Mouse (Mus musculus): Measurements from ENCODE around the gene Spic.

DNA sequence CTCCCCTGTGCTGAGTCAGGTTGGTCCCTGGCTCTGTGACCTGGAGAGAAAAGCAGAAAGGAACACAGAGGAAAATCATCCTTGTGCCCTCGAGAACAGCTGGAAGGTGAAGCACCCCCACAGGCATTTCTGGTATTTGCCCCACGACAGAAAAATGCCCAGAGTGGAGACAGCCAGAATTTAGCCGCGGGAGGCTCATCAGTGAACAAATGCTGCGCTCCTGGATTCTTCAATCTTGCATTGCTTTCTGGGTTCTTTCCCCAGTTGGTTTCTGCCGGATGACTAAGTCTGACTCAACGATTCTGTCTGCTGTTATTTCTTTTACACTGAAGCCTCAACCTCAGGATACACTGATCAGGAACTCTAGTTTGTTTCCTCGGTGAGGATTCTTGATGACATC, 43.4 kb upstream of the Spic start:
- TF ChIP-seq POLR2A (IDR thresholded peaks at IDR 0.05; ENCODE audit: extremely low read depth, insufficient read depth, low read length) (no peak), CTCF (IDR thresholded peaks at IDR 0.05; ENCODE audit: low read depth, low read length) (no peak)
